Mouse (Mus musculus) heart, embryonic 10.5 days (tissue): ENCODE measurements at regions not wholly inside any gene's neighbourhood (a gene's known extent, or its start where the extent isn't known, plus 50 kb on each side); places are given as distances from the start of the nearest gene placed in this dataset.

ENCODE experiments used
- DNase-seq: peaks from one replicate; pipeline ENCODE4 v3.0.0-alpha.2; 2017; ENCODE audit warnings: low spot score
- H3K27ac ChIP-seq: fragments of 300-500 bp; sonication (generic); 2 replicates; pipeline ENCODE4 v1.5.1; 2016; ENCODE audit warnings: mild to moderate bottlenecking
- H3K27me3 ChIP-seq: fragments of 300-500 bp; sonication (generic); 2 replicates; pipeline ENCODE4 v1.6.1; 2016; ENCODE audit warnings: mild to moderate bottlenecking; ENCODE audit not compliant: poor library complexity, insufficient read depth, severe bottlenecking
- H3K36me3 ChIP-seq: fragments of 300-500 bp; sonication (generic); 2 replicates; pipeline ENCODE4 v1.6.1; 2016; ENCODE audit warnings: mild to moderate bottlenecking, moderate library complexity
- H3K4me1 ChIP-seq: fragments of 300-500 bp; sonication (generic); 2 replicates; pipeline ENCODE4 v1.6.1; 2016; ENCODE audit warnings: mild to moderate bottlenecking
- H3K4me3 ChIP-seq: fragments of 300-500 bp; sonication (generic); 2 replicates; pipeline ENCODE4 v1.5.1; 2016; ENCODE audit warnings: mild to moderate bottlenecking, moderate library complexity
- H3K9me3 ChIP-seq: fragments of 300-500 bp; sonication (generic); 2 replicates; pipeline ENCODE4 v1.6.1; 2016; ENCODE audit warnings: mild to moderate bottlenecking, moderate library complexity
- WGBS: fragments of 180-500 bp; shearing (Covaris S2); methylation state at CpG from one replicate; pipeline ENCODE4 v1.1.7; 2016; 5-methylcytosine and 5-hydroxymethylcytosine counted together

DNA sequence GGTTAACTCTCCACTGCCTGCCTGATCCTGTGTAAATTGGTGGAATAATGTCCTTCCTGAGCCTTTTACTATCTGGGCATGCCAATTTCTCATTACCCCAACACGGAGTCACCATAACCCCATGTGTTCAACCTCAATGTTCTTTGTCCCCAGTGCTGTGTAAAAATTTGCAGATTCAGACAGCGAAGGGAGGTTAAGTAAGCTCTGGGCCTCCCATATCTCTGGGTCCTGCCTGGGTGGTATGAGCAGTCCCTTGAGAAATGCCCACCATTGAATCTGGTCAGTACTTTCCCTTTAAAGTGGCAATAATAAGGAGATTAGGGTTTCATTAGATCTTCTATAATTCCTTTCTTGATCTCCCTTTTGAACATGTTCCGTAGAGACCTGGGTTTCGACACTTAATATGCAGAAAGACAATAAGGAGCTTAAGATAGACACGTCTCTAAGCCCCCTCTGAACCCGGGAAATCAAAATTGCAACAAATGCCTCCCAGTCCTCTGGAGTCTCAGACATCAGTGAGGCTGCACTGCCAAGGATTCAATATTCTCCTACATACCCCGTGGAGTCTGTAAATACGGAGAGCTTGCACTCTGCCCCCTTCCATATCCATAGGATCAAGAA, 279.0 kb upstream of the Apob start:
- 83% methylated on average over 8 of the region's 8 CpGs for WGBS

DNA sequence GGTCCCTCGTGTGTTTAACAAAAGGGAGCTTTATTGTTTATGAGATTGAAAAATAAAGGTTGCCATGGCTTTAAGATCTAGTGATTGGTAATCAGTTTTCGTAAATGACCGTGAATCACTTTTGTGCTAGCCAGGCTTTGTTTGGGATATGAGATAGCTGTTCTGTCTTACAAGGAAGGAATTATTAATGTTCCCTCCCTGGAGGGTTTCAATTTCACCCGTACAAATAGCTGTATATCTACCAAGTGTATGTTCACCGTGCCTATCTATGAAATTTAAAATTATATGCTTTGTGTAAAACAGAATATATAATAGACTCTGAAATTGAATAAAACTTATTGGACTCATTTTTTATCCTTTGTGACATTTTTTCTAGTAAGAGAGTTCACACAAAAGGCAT, 268.3 kb upstream of the Apob start:
- H3K9me3 ChIP-seq = no peaks in the 10 kb centered on the region
- no peak for DNase-seq
- WGBS = 85% methylated on average over 5 of the region's 5 CpGs
- no peaks in the 10 kb centered on the region for H3K4me1 ChIP-seq
- H3K4me3 ChIP-seq = no peak overlapping the region
- no peak overlapping the region for H3K27ac ChIP-seq
- H3K27me3 ChIP-seq = no peaks in the 10 kb centered on the region
- no peaks in the 10 kb centered on the region for H3K36me3 ChIP-seq

More for the DNA sequence above, 279.0 kb upstream of the Apob start:
- no peaks in the 10 kb centered on the region for H3K27me3 ChIP-seq
- H3K27ac ChIP-seq = no peak overlapping the region
- no peak for DNase-seq
- no peaks in the 10 kb centered on the region for H3K9me3 ChIP-seq
- no peaks in the 10 kb centered on the region for H3K4me1 ChIP-seq
- H3K4me3 ChIP-seq = no peak overlapping the region
- no peaks in the 10 kb centered on the region for H3K36me3 ChIP-seq

DNA sequence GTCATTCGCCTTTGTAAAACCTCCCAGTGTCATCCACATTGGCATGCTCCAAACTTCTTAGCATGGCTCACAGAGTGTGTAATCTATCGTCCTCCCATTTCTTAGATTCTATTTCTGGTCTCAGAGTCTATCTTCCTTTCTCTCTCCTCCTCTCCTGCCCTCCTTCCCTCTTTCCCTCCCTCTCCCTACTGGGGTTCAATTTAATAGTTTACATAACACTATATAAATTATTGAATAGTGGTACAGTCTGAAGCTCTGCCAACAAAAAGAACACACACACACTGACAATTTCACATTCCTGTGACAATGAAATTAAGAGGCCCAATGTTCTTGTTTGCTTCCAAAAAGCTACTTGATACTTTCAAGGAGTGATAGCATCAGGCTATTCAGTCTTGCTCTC, 267.6 kb upstream of the Apob start:
- DNase-seq = no peak
- 58% methylated on average over 2 of the region's 2 CpGs for whole genome bisulfite sequencing

DNA sequence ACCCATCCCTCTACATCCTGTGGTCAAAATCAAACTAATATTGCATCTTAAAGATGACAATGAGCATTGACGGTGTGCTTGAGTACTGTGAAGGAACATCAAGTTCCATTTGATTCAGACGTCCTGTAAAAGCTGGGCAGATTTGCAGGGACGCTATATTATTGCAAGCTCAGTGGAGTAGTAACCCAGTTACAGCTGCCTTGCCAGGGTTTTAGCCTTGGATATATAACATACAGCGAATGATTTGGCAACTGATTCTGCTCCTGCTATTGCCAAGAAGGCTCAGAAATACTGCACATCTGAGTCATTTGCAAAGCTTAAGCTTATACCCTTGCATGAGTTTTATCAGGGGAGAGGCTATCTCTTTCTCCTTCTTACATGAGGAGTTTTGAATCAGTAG, 262.4 kb upstream of the Apob start:
- no peak overlapping the region for H3K4me3 ChIP-seq
- H3K27me3 ChIP-seq = no peaks in the 10 kb centered on the region
- H3K9me3 ChIP-seq = no peaks in the 10 kb centered on the region
- no peaks in the 10 kb centered on the region for H3K36me3 ChIP-seq
- no peak for DNase-seq
- no peak overlapping the region for H3K27ac ChIP-seq
- 85% methylated on average over 4 of the region's 4 CpGs for WGBS
- no peaks in the 10 kb centered on the region for H3K4me1 ChIP-seq

More for the DNA sequence above, 267.6 kb upstream of the Apob start:
- H3K27me3 ChIP-seq = no peaks in the 10 kb centered on the region
- no peak overlapping the region for H3K27ac ChIP-seq
- H3K4me3 ChIP-seq = no peak overlapping the region
- no peaks in the 10 kb centered on the region for H3K4me1 ChIP-seq
- H3K36me3 ChIP-seq = no peaks in the 10 kb centered on the region
- no peaks in the 10 kb centered on the region for H3K9me3 ChIP-seq

DNA sequence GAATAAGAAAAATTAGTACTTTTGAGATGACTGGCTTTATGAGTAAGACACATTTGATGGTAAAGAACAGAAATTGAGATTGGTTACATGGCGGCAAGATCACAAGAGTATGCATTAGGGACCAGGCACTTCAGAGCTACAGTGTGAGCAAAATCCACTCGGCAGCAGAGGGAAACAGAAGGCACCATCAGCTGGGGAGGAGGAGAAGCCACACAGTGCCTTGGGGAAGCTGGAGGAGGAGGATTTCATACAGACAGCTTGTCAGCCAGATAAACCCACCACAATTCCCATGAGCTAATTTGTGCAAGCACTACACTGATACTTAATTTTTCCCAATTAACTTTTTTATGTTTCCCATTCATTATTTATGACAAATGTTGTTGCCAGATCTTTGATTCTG, 258.9 kb upstream of the Apob start:
- no peaks in the 10 kb centered on the region for H3K9me3 ChIP-seq
- no peaks in the 10 kb centered on the region for H3K27me3 ChIP-seq
- H3K4me1 ChIP-seq = no peaks in the 10 kb centered on the region
- H3K36me3 ChIP-seq = no peaks in the 10 kb centered on the region
- H3K4me3 ChIP-seq = no peak overlapping the region
- 69% methylated on average over 2 of the region's 2 CpGs for WGBS
- DNase-seq = no peak
- no peak overlapping the region for H3K27ac ChIP-seq

DNA sequence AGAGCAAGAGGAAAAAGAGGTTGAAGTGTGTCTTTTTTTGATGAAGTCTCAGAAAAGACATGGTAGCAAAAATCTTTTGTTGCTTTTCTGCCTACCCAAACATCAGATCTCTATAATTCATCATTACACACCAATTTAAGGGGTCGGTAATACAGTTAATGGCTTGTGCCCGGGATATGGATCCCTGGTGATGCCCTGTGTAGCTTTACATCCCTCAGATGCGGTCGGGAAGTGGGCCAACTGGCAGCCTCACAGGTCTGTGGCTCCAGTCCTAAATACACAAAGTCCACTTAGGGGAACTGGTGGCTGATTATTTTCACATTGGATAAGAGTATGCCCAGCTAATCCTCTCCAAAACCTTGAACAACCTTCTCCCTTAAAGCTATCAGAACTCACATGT, 258.4 kb upstream of the Apob start:
- no peaks in the 10 kb centered on the region for H3K9me3 ChIP-seq
- no peak overlapping the region for H3K4me3 ChIP-seq
- no peaks in the 10 kb centered on the region for H3K4me1 ChIP-seq
- DNase-seq = no peak
- no peak overlapping the region for H3K27ac ChIP-seq
- no peaks in the 10 kb centered on the region for H3K36me3 ChIP-seq
- H3K27me3 ChIP-seq = no peaks in the 10 kb centered on the region
- 67% methylated on average over 4 of the region's 4 CpGs for WGBS

DNA sequence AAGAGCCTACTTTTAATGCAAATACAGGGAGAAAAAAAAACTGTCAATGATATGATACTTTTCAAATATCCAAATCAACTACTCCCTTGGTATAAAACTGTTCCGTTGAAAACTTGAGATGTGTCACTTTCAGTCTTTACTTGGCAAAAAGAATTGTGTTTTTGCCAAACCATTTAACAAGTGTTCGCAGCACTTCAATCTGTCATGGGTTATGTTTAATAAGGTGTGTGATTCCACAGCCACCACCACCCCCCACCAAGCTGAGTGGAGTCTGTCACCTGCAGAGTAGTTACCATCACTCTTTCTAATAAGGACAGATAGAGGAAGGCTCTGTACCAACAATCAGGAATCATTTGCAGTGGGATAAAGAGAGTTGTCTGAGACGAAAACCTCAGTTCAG, 252.5 kb upstream of the Apob start:
- Histone ChIP-seq H3K4me1 (no peaks in the 10 kb centered on the region), H3K27ac (no peak overlapping the region), H3K36me3 (no peaks in the 10 kb centered on the region), H3K27me3 (no peaks in the 10 kb centered on the region), H3K9me3 (no peaks in the 10 kb centered on the region), H3K4me3 (no peak overlapping the region)
- WGBS = 87% methylated on average over 3 of the region's 3 CpGs
- no peak for DNase-seq

DNA sequence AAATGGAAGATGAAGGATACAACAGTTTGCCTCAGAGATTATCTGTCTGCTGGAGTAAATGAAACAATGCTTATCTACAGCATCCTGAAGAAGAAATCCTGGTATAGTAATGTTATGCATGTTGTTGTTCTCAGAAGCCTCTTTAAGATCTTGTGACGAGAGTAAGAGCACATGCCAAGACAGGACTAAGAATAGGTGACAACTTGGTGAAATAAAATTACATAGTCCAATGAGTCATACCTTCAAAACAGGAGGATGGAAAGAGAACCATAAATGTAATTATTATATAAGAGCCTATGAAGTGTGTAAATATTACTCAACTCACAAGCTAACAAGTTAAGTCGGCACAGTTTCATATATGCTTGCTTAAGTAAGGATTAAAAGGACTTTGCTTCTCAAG, 239.4 kb upstream of the Apob start:
- H3K9me3 ChIP-seq = no peaks in the 10 kb centered on the region
- no peak for DNase-seq
- H3K4me3 ChIP-seq = no peak overlapping the region
- no peak overlapping the region for H3K27ac ChIP-seq
- H3K27me3 ChIP-seq = no peaks in the 10 kb centered on the region
- H3K4me1 ChIP-seq = no peaks in the 10 kb centered on the region
- 89% methylated on average over 2 of the region's 2 CpGs for whole genome bisulfite sequencing
- H3K36me3 ChIP-seq = no peaks in the 10 kb centered on the region

DNA sequence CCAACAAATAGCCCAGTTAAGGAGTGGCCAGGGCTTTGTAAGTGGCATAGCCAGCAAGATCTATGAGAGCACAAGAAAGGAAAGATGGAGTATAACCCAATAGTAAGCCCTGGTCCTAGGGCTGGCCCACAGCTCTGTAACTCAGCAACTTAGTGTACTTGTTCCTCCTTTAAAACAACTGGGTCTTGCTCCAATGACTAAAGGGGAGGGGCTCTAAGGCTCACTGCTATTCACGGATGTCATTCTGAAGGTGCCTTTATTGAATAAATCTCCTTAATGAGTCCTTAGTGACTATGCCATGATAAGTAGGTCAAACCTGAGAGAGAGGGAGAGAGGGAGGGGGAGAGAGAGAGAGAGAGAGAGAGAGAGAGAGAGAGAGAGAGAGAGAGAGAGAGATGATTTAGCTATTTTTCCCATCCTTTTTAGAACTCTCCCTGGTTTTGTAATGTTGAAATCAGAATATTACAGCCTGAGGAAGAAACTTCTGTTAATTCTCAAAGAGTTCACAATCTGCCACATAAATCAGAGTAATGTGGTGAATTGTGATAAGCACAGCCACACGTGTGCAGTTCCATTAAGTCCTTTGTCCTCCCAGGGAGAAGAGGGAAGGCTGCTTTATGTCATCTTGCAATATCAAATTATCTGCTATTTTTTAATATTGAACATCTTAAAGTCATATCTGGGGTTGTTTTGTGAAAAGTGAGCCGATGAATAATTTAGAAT, 238.7 kb upstream of the Apob start:
- Histone ChIP-seq H3K27ac (no peak overlapping the region), H3K9me3 (no peaks in the 10 kb centered on the region), H3K36me3 (no peaks in the 10 kb centered on the region), H3K4me1 (no peaks in the 10 kb centered on the region), H3K27me3 (no peaks in the 10 kb centered on the region), H3K4me3 (no peak overlapping the region)
- no peak for DNase-seq
- 67% methylated on average over 3 of the region's 3 CpGs for WGBS

DNA sequence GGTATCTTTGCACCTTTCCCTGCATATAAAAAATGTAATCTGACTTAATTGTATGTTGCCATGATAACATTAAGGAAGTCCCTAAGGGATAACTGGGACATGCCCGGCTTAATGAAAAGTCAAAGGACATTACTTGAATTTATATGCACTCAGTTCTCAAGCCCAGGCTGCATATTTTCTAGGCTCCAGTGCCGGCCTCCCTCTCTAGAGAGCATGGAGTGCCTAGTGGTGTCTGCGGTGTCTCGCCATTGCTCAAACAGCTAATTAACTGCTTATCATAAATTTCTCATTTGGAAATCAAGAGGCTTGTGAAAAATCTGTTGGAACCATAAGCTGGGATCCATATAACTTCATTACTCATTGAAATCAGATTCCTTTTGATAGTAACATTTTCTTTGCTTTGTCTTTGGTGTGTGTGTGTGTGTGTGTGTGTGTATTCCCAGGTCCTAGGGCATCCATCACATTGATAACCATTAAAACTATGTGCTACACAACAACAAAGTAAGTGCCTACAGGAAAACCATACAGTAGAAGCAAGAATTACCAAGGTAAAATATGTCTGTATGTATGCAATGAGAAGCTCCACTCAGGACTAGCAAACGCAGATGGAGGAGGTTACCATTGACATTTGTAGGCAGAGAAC, 238.0 kb upstream of the Apob start:
- Histone ChIP-seq H3K27me3 (no peaks in the 10 kb centered on the region), H3K27ac (no peak overlapping the region), H3K4me3 (no peak overlapping the region), H3K36me3 (no peaks in the 10 kb centered on the region), H3K9me3 (no peaks in the 10 kb centered on the region), H3K4me1 (no peaks in the 10 kb centered on the region)
- DNase-seq = no peak
- WGBS = 87% methylated on average over 5 of the region's 5 CpGs

DNA sequence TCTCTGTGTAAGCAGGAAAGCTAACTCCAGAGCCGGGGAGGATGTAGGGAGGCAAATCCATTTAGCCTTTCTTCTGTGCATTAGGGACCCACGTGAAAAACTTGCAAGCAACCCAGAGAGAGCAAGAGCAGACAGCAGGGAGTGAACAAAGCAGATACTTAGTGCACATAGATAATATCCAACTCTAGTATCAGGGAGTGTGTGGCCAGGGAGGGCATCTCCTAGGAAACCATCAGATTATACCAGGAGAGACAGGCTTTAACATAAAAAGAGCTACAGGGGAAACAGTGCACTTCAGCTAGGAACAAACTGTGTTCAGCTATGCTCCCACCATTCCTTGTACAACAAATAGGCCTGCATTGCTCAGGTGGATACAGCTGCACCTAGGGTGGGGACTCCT, 230.7 kb upstream of the Apob start:
- no peak overlapping the region for H3K27ac ChIP-seq
- H3K4me3 ChIP-seq = no peak overlapping the region
- 30% methylated on average over 2 of the region's 2 CpGs for WGBS
- peaks cover 43% of the 10 kb centered on the region for H3K4me1 ChIP-seq
- H3K9me3 ChIP-seq = no peaks in the 10 kb centered on the region
- no peak for DNase-seq
- H3K27me3 ChIP-seq = no peaks in the 10 kb centered on the region
- H3K36me3 ChIP-seq = no peaks in the 10 kb centered on the region

DNA sequence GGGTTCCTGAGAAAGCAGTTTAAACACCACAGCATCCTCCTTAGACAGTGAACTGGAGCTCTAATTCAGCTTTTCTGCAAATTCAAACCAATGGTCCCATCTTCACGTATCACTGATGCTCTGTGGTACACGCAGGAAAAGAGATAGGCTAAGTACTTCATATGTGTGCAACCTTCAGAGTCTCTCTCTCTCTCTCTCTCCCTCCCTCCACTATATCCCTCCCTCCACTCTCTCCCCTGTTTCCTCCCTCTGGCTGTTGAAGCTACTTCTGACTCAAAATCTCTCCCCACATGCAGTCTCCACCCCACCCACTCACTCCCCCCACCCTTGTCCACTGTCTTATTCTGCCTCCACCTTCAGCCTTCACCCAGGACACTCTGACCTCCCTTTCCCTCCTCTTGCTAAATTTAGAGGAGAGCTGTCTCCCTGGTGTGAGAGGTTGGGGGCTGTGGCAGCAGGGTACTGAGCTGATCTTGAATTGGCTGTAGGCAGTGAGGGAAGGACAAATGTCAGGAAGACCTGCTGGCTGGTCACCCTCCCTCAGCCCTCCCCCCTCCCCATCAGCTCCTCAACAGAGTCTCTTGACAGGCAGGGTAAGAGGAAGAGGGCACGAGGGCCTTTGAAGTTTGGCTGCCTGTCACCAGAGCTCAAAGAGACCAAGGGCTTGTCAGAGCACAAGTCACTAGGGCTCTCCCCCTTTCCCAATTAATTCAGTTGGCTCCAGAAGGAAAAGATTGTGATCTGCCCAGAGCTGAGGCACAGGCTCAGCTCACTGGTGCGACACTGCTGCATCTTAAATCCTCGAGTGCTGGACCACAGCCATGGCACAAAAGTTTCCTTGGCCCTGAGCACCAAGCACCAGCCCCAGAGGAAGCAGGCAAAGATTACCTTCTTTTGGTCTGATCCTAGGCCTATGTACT, 227.9 kb upstream of the Apob start:
- peak overlapping the region; percentile 76 for H3K27ac ChIP-seq
- no peaks in the 10 kb centered on the region for H3K36me3 ChIP-seq
- H3K27me3 ChIP-seq = no peaks in the 10 kb centered on the region
- WGBS = 16% methylated on average over 5 of the region's 5 CpGs
- no peaks in the 10 kb centered on the region for H3K9me3 ChIP-seq
- no peak overlapping the region for H3K4me3 ChIP-seq
- peak; percentile 85 for DNase-seq
- peaks cover 43% of the 10 kb centered on the region for H3K4me1 ChIP-seq

DNA sequence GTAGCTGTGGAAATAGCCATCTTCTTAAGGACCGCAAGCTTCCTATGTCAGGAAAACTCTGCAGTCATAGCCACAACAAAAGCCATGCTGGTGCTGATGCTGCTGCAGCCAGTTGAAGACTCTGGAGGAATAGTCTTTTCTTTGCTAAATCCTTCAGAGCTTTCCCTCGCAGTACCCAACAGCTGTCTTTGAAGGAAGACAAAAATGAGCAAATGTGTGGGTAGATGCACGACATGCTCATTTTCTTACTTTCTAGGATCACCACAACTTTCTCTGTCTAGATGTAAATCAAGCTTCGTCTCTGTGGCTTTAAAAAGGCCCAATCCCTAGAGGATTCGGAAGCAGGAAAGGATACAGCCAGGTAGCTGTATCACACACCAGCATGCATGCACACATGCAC, 222.6 kb upstream of the Apob start:
- H3K27ac ChIP-seq = no peak overlapping the region
- H3K4me3 ChIP-seq = no peak overlapping the region
- no peaks in the 10 kb centered on the region for H3K9me3 ChIP-seq
- no peaks in the 10 kb centered on the region for H3K27me3 ChIP-seq
- H3K4me1 ChIP-seq = peaks cover 16% of the 10 kb centered on the region
- no peaks in the 10 kb centered on the region for H3K36me3 ChIP-seq
- no peak for DNase-seq
- WGBS = 85% methylated on average over 5 of the region's 5 CpGs
